Mouse (Mus musculus) CD4-positive helper T cell, adult 2 months (primary cell): ENCODE measurements around the gene Mfsd8.
"Not testable (repeated sequence)": the region's sequence is repeated elsewhere in the genome, so short reads cannot be mapped to it uniquely, and the experiment has no call there.

Experiments
- DNase-seq: peaks from one replicate; pipeline ENCODE4 v3.0.0-alpha.2; 2012; ENCODE audit warnings: low read depth, missing footprints, low spot score

The Mfsd8 gene

DNA sequence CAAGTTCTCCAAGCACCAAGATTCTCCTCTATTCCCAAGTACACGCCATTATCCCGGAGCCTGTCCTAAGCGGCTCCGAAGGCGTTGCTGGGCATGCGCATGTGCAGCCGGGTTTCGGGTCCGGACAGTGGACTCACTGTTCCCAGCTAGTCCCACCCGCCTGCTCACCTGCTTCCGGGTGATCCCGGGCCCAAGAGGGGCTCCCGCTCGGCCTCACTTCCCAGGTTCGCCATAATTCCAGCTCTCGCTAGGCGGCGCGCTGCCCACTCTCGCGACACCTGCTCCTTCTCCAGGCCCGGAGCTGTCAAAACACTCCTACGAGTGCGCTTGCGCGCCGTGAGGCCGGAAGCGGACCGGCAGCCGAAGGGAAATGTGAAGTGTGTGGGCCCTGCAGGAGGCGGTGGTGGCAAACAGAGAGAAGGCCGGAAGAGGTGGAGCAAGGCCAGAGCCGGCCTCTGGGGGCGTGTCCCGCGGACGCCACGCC lies at the start of gene Mfsd8:
TSS of gene Mfsd8 (minus strand) at position 414 of the 484 bp plus-strand sequence.
- DNase-seq: peak; percentile 99

DNA sequence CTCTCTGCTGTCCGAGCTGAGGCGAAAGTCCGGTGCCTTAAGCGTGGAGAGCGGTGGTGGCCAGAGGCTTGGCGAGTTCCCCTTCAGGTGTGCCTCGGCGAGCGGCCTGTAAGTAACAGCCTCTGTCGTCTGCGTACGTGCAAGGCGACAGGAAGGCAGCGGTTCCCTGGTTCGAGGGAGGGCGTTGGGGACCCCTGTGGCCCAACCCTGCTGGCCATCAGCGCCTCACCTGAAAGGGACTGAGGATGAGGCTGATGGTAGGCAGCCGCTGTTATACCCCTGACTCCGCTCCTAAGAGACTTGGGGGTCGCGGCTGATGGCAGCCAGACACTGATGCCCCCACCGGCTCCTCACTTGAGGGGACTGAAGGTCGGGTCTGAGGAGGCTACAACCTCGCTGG lies 47.6 kb upstream of the Mfsd8 start:
- peak; percentile 58 for DNase-seq

DNA sequence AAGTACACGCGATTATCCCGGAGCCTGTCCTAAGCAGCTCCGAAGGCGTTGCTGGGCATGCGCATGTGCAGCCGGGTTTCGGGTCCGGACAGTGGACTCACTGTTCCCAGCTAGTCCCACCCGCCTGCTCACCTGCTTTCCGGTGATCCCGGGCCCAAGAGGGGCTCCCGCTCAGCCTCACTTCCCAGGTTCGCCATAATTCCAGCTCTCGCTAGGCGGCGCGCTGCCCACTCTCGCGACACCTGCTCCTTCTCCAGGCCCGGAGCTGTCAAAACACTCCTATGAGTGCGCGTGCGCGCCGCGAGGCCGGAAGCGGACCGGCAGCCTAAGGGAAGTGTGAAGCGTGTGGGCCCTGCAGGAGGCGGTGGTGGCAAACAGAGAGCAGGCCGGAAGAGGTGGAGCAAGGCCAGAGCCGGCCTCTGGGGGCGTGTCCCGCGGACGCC lies 47.2 kb upstream of the Mfsd8 start:
- peak; percentile 99 for DNase-seq

DNA sequence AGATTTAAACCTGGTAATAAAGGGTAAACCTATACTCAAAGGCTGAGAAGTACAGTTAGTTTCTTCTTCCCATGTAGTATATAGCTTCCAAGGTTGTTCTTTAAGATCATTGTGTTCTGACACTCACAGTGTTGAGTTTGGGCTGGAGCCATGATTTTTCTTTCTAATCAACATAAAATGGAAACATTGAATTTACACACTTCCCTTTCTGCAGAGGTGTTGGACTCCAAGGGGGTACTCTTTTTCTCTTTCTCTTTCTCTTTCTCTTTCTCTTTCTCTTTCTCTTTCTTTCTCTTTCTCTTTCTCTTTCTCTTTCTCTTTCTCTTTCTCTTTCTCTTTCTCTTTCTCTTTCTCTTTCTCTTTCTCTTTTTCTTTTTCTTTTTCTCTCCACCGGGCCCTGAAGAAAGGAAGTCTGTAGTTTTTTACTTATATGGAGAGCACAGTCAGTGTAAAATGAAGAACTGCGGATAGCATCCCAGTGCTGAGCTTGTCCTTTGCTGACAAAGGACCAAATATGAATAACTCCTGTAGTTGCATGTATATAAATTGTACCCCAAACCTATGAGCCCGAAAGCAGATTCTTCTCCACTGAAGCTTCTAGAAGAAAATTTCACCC lies 6.5 kb upstream of the Mfsd8 start:
- DNase-seq: peak; percentile 16

DNA sequence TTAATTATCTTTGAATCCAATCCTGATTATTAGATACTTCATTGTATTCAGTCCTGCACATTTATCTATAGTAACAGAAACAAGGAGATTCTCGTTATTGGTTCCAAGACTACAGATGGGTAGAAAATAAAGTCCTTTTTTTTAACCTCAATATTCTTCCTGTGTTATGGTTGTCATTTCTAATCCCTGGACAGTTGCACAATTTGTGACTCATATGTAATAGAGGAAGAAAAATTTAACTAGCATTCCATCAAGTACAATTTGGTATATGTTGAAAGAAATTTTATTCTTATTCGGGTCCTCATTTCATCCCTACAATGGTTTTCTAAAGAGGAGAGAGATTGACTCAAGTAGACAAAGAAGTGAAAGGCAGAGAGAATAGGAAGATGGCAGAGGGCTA lies 1.2 kb upstream of the Mfsd8 start:
- DNase-seq: not testable (repeated sequence)

DNA sequence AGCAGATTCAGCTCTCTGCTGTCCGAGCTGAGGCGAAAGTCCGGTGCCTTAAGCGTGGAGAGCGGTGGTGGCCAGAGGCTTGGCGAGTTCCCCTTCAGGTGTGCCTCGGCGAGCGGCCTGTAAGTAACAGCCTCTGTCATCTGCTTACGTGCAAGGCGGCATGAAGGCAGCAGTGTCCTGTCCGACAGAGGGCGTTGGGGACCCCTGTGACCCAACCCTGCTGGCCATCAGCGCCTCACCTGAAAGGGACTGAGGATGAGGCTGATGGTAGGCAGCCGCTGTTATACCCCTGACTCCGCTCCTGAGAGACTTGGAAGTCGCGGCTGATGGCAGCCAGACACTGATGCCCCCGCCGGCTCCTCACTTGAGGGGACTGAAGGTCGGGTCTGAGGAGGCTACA lies 332 bp upstream of the Mfsd8 start:
- peak; percentile 67 for DNase-seq

DNA sequence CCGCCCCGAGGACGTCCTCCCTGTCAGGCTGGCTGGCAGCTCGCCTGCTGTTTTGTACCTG lies 101 bp upstream of the Mfsd8 start, which contains the start of gene Abhd18:
TSS of gene Abhd18 (plus strand) at position 14 of the 61 bp plus-strand sequence.
- DNase-seq: not testable (repeated sequence)

DNA sequence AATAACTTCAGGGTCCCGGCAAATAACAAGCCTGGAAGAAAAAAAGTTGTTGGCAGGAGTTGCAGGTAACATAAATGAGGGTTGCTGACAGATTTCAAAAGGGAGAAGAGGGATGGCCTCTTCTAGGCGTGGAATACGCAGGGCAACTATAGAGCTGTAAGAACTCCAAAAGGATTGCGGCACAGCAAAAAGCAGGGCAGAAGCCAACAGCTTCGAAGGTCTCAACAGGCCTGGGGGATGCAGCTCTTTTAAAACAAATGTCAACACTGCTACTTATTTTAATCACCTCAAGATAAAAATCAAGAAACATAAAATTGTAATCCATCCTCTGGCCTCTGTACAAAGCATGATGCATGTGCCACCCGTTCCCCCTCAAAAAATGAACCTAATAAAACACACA lies 1.2 kb downstream of the Mfsd8 start:
- not testable (repeated sequence) for DNase-seq

DNA sequence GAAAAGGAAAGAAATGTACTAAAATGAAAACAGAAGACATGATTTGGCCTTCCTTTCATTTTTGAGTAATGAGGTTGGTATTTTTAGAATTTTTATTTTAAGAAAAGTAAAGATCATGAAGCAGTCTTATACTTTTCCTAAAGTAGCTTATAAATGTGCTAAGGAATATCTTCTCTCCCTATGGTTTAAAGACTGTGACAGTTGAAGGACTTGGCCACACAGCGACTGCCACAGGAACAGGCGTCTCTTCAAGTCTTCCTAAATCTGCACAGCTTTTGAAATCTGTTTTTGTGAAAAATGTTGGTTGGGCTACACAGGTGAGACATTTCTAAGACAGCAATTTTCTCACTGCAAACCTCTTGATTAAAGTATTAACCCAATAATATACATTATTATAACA lies 33.4 kb downstream of the Mfsd8 start:
- no peak for DNase-seq

DNA sequence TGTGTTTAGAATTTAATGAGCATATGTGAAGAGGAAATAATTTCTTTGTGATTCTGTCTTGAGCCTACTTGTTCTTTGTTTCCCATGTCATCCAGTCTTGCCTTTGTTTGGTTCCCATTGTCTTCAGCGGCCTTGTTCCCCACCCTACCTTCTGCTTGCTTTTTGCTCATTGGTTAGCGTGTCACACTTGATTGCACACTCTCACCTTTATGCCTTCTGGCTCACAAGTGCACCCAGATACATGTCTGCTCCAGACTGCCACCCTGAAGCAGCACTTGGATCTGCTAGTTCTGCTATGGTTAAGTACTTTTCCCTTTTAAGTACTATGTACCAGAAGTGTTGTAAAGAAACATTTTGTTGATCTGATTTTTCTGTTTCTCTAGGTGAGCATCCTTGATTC lies 36.8 kb downstream of the Mfsd8 start:
- no peak for DNase-seq

DNA sequence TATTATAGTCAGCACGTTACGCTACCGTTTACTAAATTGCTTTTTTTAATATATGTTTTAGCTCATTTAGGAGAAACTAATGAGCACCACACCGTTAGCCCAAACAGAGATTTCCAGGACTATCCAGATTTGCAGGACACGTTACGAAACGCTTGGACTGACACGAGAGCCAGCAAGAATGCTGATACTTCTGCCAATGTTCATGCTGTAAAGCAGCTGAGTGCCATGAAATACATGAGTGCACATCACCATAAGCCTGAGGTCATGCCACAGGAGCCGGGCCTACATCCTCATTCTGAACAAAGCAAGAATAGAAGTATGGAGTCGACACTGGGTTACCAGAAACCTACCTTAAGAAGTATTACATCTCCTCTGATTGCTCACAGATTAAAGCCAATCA lies 38.0 kb downstream of the Mfsd8 start:
- DNase-seq: no peak

DNA sequence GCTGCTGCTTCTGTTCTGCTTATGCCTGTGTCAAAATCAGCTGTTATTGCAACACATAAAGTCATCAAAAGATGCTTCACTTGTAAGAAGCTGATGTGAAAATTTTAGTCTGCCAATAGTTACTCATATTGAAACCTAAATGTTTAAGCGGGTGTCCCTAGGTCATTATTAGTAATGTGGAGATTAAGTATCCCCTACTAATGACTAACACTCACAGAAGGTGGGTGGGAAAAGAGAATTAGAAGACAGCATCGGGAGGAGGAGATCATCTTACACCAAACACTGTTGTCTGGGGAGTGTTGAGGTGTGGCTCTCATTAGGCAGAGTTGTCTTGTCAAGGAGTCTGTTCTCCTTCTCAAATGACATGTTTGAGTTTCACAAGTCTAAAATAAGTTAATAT lies 39.8 kb downstream of the Mfsd8 start:
- no peak for DNase-seq

DNA sequence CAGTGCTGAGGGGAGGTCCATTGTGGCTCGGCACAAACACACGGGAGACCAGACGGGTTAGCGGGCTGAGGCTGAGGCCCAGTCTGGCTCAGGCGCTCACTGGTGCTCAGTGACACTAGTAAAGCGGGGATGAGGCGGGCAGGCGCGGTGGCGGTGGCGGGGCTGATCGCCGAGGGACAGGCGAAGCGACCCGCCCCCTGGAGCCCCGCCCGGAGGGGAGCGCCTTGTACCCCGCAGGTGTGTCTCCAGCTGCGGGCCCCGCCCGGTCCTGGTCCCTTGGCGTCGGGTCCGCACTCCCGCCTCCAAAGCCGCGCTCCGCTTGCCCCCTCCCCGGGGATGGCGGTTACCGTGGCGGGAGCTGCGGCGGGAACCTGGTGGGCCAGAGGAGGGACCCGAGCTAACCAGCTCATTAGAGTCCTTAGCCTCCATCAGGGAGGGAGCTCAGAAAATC lies 46.3 kb downstream of the Mfsd8 start:
- DNase-seq: peak; percentile 74

DNA sequence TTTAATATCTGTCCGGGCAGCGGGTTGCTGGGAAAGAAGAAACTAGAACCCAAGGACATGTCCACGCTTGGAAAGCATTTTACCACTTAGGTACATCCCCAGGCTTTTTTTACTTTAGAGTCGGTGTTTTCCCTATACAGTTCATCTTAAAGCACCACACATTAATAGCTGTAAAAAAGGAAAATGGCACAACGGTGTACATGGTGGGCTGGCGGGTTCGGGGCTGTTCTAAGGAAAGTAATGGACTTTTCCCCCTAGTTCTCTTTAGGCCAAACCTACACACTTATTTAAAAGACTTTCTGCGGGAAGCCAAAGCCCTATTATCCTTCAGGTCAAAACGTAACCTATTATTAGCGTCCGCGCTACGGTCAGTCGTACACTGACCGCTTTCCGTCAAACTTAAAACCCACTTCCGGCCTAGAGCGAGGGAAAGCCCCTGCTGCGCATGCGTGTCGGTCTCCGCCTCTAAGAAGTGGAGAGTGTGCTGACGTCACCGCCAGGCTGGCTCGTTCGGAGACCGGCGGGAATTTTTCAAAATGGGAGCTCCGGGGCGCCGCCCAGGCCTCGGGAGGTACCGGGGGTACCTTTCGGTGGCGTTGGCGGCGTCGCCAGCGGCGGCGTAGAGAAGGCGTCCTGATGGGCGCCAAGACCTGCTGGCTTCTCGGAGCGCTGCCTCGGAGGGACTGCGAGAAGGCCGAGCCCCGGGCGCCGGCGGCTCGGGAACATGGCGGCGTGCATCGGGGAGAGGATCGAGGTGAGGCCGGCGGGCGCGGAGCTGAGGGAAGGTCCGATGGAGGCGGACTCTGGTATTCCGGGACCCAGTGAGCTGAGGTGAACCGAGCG lies 46.9 kb downstream of the Mfsd8 start, which contains the start of gene Plk4:
TSS of gene Plk4 (plus strand) at position 490 of the 843 bp plus-strand sequence.
- peak; percentile 95 for DNase-seq

DNA sequence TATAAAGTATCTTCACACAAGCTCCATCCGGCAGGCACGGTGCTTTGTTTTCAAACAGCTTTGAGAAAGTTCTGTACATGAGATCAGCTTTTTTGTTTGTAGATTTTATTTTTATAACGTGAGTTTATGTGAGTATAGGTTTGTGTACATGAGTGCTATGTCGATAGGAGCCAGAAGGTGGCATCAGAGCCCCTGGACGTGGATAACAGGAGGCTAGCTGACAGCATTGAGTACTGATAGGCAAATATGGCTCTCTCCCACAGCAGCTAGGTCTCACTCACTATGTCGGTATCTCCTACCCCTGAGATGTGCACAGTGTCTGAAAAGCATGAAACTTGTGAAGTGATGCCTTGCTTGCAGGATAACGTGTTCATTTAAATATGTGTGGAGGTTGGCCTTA lies 48.2 kb downstream of the Mfsd8 start:
- peak; percentile 75 for DNase-seq

DNA sequence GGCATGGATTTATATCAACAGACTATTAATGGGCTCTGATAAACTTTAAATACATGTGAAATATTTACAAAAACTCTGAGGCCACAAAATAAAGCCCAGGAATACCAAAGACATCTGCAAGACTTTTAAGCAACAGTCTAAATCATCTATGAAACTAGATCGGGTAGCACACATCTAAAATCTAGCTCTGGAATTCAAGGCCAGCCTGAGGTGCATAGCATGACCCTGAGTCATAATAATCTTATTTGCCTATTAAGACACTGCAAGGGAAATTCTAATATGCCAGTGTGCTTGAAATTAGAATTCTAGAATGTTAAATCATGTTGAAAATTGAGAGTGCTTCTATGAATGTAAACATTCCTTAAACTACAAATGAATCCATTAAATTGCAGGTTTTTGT lies 48.6 kb downstream of the Mfsd8 start:
- DNase-seq: no peak

DNA sequence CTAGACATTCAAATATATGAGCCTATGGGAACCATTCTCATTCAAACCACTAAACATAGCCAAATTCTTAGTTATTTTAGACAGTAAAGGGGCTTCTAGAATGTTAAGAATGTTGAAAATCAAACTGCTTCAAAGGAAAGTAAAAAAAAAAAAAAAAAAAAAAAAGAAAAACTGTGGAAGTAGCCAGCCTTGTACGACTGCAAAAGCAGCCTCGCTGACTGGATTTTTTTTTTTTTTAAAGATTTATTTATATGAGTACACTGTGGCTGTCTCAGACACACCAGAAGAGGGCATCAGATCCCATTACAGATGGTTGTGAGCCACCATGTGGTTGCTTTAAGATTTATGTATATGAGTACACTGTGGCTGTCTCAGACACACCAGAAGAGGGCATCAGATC lies 52.9 kb downstream of the Mfsd8 start:
- no peak for DNase-seq
